Mouse (Mus musculus): ENCODE results near the gene Tspan17.

- no peak for TF ChIP-seq CTCF (IDR thresholded peaks at IDR 0.05; ENCODE audit: insufficient read depth, low read depth, low read length)
- TF ChIP-seq POLR2A (IDR thresholded peaks at IDR 0.05; ENCODE audit: insufficient read depth, low read depth, low read length): no peak
These were observed 5.7 kb downstream of the Tspan17 start for GRCm38 (mm10) chr13:54794843-54795242.
